Comparison of ENCODE assay signal across 14 mouse cellular contexts in genomic region chr12:59133437-59133999, GRCm38 (mm10). TPM values are rescaled to one million over a fixed set of nuclear protein-coding genes. Genes with fewer than 3 reads are reported as not detected.
A peak's percentile ranks its signal among the peaks of the same experiment; 100 is the strongest.
DNase-seq lines count a peak whose midpoint lies in the region; ATAC-seq and TF ChIP-seq lines count a peak whose summit lies in the region.
"Had no signal": no experiment of that assay in that cellular context is flagged by ENCODE, and none has a peak within 500 bp of the region (broad histone marks: within the 10 kb centered on the region; RNA-seq: fewer than 3 reads in every experiment).

No protein-coding gene starts in this region.

- H3K36me3 ChIP-seq in kidney, embryonic 15.5 days, result peaks cover 18% of the 10 kb centered on the region
- peaks cover 7% of the 10 kb centered on the region for H3K36me3 ChIP-seq in kidney, embryonic 16.5 days (ENCODE audit: insufficient read depth, low read length)
- H3K36me3 ChIP-seq in liver, embryonic 14.5 days (replicated peaks; ENCODE audit: control insufficient read depth, insufficient read depth, low read depth), result peaks cover 7% of the 10 kb centered on the region

- peak overlapping the region; percentile 64; the same call in 1 of the 2 replicates for H3K4me2 ChIP-seq in kidney, embryonic 15.5 days
- H3K4me2 ChIP-seq in kidney, embryonic 16.5 days (replicated peaks; ENCODE audit: low read depth, low read length), result no peak overlapping the region
- H3K4me2 ChIP-seq in liver, embryonic 14.5 days (ENCODE audit: low read depth), result peak overlapping the region; percentile 98

- H3K9me3 ChIP-seq in kidney, embryonic 15.5 days (replicated peaks), result no peaks in the 10 kb centered on the region
- no peaks in the 10 kb centered on the region for H3K9me3 ChIP-seq in kidney, embryonic 16.5 days (ENCODE audit: low read length)
- H3K9me3 ChIP-seq in liver, embryonic 14.5 days (ENCODE audit: control insufficient read depth, low read length), result no peaks in the 10 kb centered on the region
- H3K9me3 ChIP-seq: forebrain, embryonic 10.5 days; hindbrain, embryonic 12.5 days; midbrain, embryonic 10.5 days had no signal

- no peak overlapping the region for H3K27ac ChIP-seq in kidney, embryonic 15.5 days
- no peak overlapping the region for H3K27ac ChIP-seq in kidney, embryonic 16.5 days (ENCODE audit: low read length)
- H3K27ac ChIP-seq in bone marrow macrophage, adult 2 months (ENCODE audit: insufficient read depth, low read depth, low read length), result peak overlapping the region; percentile 74
- H3K27ac ChIP-seq in liver, embryonic 14.5 days, result peak overlapping the region; percentile 32
- H3K27ac ChIP-seq: forebrain, embryonic 10.5 days; hindbrain, embryonic 12.5 days; midbrain, embryonic 10.5 days had no signal

- TF ChIP-seq EP300 in liver, embryonic 14.5 days (IDR thresholded peaks at IDR 0.05; ENCODE audit: low read depth), result no peak

- peak; percentile 57 for DNase-seq in CD4-positive, CD25-positive, alpha-beta regulatory T cell, adult 2 months (ENCODE audit: low read depth, low spot score)
- DNase-seq in liver, embryonic 14.5 days (ENCODE audit: low read depth in 3 of 3, low spot score in 3 of 3), result no peak
- no peak for DNase-seq in adrenal gland, postnatal 10 days
- no peak for DNase-seq in left cerebral cortex, adult 11 months (ENCODE audit: low spot score)
- DNase-seq in urinary bladder, postnatal 10 days (ENCODE audit: low spot score), result no peak
- DNase-seq: adrenal gland, postnatal 36 days; gastrocnemius, postnatal 36 days; left cerebral cortex, postnatal 4 days had no signal

- no peak for TF ChIP-seq CTCF in bone marrow macrophage, adult 2 months (IDR thresholded peaks at IDR 0.05; ENCODE audit: low read depth, low read length)
- no peak for TF ChIP-seq CTCF in liver, embryonic 14.5 days (IDR thresholded peaks at IDR 0.05; ENCODE audit: low read depth)

- WGBS in kidney, embryonic 15.5 days, result 87% methylated on average over 10 of the region's 10 CpGs
- 92% methylated on average over 10 of the region's 10 CpGs for WGBS in kidney, embryonic 16.5 days
- WGBS in liver, embryonic 14.5 days (ENCODE audit: insufficient replicate concordance), result 44% methylated on average over 10 of the region's 10 CpGs

- H3K4me3 ChIP-seq in kidney, embryonic 15.5 days (replicated peaks), result no peak overlapping the region
- no peak overlapping the region for H3K4me3 ChIP-seq in kidney, embryonic 16.5 days (ENCODE audit: low read length)
- H3K4me3 ChIP-seq in bone marrow macrophage, adult 2 months (ENCODE audit: insufficient read depth, low read length), result peak overlapping the region; percentile 96
- H3K4me3 ChIP-seq in liver, embryonic 14.5 days (ENCODE audit: insufficient read depth in 1 of 2, low read depth in 2 of 2, low read length in 2 of 2), result peak overlapping the region; percentile 48 to 96
- H3K4me3 ChIP-seq: hindbrain, embryonic 12.5 days had no signal

- no peaks in the 10 kb centered on the region for H3K27me3 ChIP-seq in kidney, embryonic 15.5 days
- no peaks in the 10 kb centered on the region for H3K27me3 ChIP-seq in kidney, embryonic 16.5 days (ENCODE audit: insufficient read depth, low read length)
- no peaks in the 10 kb centered on the region for H3K27me3 ChIP-seq in liver, embryonic 14.5 days (ENCODE audit: control insufficient read depth, insufficient read depth, low read length)
- H3K27me3 ChIP-seq: hindbrain, embryonic 12.5 days had no signal

- no peak overlapping the region for H3K9ac ChIP-seq in kidney, embryonic 15.5 days
- H3K9ac ChIP-seq in kidney, embryonic 16.5 days (replicated peaks; ENCODE audit: low read length), result no peak overlapping the region
- no peak overlapping the region; the same call in 1 of the 2 replicates for H3K9ac ChIP-seq in liver, embryonic 14.5 days (replicated peaks)
- H3K9ac ChIP-seq: hindbrain, embryonic 12.5 days had no signal

- no peak for TF ChIP-seq POLR2A in bone marrow macrophage, adult 2 months (IDR thresholded peaks at IDR 0.05; ENCODE audit: borderline replicate concordance, low read depth, low read length)

- no peak for ATAC-seq in kidney, embryonic 15.5 days (replicated peaks; ENCODE audit: low FRiP score)
- no peak for ATAC-seq in kidney, embryonic 16.5 days (ENCODE audit: low FRiP score, low TSS enrichment)
- no peak for ATAC-seq in liver, embryonic 14.5 days (ENCODE audit: insufficient read depth)

- H3K4me1 ChIP-seq in kidney, embryonic 15.5 days, result peaks cover 21% of the 10 kb centered on the region
- H3K4me1 ChIP-seq in kidney, embryonic 16.5 days (ENCODE audit: insufficient read depth, low read length), result peaks cover 21% of the 10 kb centered on the region
- peaks cover 18% of the 10 kb centered on the region for H3K4me1 ChIP-seq in bone marrow macrophage, adult 2 months (ENCODE audit: control insufficient read depth, insufficient read depth, low read length)
- H3K4me1 ChIP-seq in liver, embryonic 14.5 days (replicated peaks; ENCODE audit: control insufficient read depth in 2 of 2, insufficient read depth in 2 of 2, low read length in 1 of 2), result peaks cover 30 to 42% of the 10 kb centered on the region in 2 experiments

RNA-seq across cellular contexts. Expression of gene Mia2, which starts 37.9 kb away (rescaled TPM):
- 70.5 and 75.2 TPM in 2 replicates for polyA plus RNA-seq in kidney, embryonic 15.5 days (2015; fragmentation: Nextera tagmentation; extraction: Ambion mirVana)
- polyA plus RNA-seq in kidney, embryonic 16.5 days (2015; fragmentation: Nextera tagmentation; extraction: Ambion mirVana), result 68.5 and 72.8 TPM in 2 replicates
- 154 and 168 TPM in 2 replicates for polyA plus RNA-seq in bone marrow macrophage, adult 2 months (2012; ENCODE audit: insufficient read depth, insufficient read length, missing spikeins)
- 26.9 and 31.7 TPM in 2 replicates for polyA plus RNA-seq in liver, embryonic 14.5 days (2012; rRNA removed)
- polyA plus RNA-seq in liver, embryonic 14.5 days (2014; fragmentation: Nextera tagmentation; extraction: Ambion mirVana), result 42.6 and 43.4 TPM in 2 replicates
- total RNA-seq in adrenal gland, postnatal 10 days (2021), result 10 to 100 TPM; 86.8 to 88.6 TPM

Comparison
In these comparisons a context has a peak if more than half of its experiments do, and no peak if none do; other contexts are left out.
1. H3K27ac ChIP-seq: peak in bone marrow macrophage, adult 2 months (single experiment) and liver, embryonic 14.5 days (single experiment); none in kidney, embryonic 15.5 days (single experiment) and kidney, embryonic 16.5 days (single experiment).
2. H3K4me3 ChIP-seq: peak in bone marrow macrophage, adult 2 months (single experiment) and liver, embryonic 14.5 days (2 of 2); none in kidney, embryonic 15.5 days (single experiment) and kidney, embryonic 16.5 days (single experiment).